Mouse (Mus musculus) spleen, adult 2 months (tissue): Measurements from ENCODE around the gene Gm43552.

Source experiments
- CTCF ChIP-seq: fragments of 200-500 bp; IDR thresholded peaks from 2 replicates; pipeline ENCODE4 v1.5.1; 2011; ENCODE audit warnings: mild to moderate bottlenecking, inconsistent platforms; ENCODE audit not compliant: insufficient read depth, insufficient read length, insufficient replicate concordance; ENCODE audit errors: extremely low read depth
- POLR2A ChIP-seq: fragments of 200-500 bp; IDR thresholded peaks from 2 replicates; pipeline ENCODE4 v1.6.1; 2011; ENCODE audit warnings: low read depth, low read length, inconsistent platforms

DNA sequence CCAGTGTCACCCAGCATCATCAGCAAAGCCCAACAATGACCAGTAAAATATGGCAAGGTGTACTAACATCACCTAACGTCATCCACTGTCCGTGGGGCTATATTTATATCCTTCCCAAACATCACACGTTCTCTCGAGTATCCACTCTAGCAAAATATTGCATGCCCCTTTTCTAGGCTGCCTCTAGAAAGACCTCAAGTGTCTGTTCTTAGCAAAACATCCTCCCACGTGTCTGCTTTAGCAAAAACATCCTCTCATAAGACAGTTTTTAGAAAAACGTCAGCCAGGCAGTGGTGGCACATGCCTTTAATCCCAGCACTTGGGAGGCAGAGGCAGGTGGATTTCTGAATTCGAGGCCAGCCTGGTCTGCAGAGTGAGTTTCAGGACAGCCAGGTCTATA is 7.6 kb upstream of the Gm43552 start:
- TF ChIP-seq CTCF (no peak), POLR2A (no peak)
